Mouse (Mus musculus): ENCODE measurements around the gene Cdc27. TPM values are rescaled to one million over a fixed set of nuclear protein-coding genes. Genes with fewer than 3 reads are reported as not detected.
A peak's percentile ranks its signal among the peaks of the same experiment; 100 is the strongest.

Cdc27 gene
- 11.0 and 14.0 TPM in 2 replicates for polyA plus RNA-seq (2015; fragmentation: Nextera tagmentation; extraction: Ambion mirVana)

- under 1% methylated on average over 35 of the region's 35 CpGs for WGBS
- peak; percentile 97 for ATAC-seq
- Histone ChIP-seq H3K27ac (ENCODE audit: low read depth, low read length) (peak within 1 kb of the TSS; percentile 90), H3K9me3 (ENCODE audit: control insufficient read depth) (no peaks in the 10 kb centered on the region), H3K9ac (ENCODE audit: low read depth, low read length) (peak within 1 kb of the TSS; percentile 96), H3K4me1 (replicated peaks; ENCODE audit: control insufficient read depth, insufficient read depth, low read length) (0 out of 2 replicates have a peak, but pooled peaks cover 5% of the 10 kb centered on the region), H3K36me3 (ENCODE audit: control insufficient read depth, insufficient read depth) (no peaks in the 10 kb centered on the region), H3K27me3 (replicated peaks; ENCODE audit: control insufficient read depth, insufficient read depth, low read length) (no peaks in the 10 kb centered on the region), H3K4me2 (replicated peaks; ENCODE audit: low read depth) (peak within 1 kb of the TSS; percentile 80), H3K4me3 (ENCODE audit: low read depth, low read length) (peak within 1 kb of the TSS; percentile 76)
- no peak for TF ChIP-seq CTCF (IDR thresholded peaks at IDR 0.05; ENCODE audit: low read depth)
These were observed at the start of gene Cdc27, which contains the start of gene Myl4 for GRCm38 (mm10) chr11:104550406-104550974. TSS of gene Cdc27 (minus strand) at chr11:104550620. TSS of gene Myl4 (plus strand) at chr11:104550663.

- H3K4me1 ChIP-seq (replicated peaks; ENCODE audit: control insufficient read depth, insufficient read depth, low read length), result no peaks in the 10 kb centered on the region
- no peak overlapping the region for H3K27ac ChIP-seq (ENCODE audit: low read depth, low read length)
- no peak overlapping the region for H3K4me2 ChIP-seq (replicated peaks; ENCODE audit: low read depth)
- 75% methylated on average over 13 of the region's 13 CpGs for WGBS
- no peaks in the 10 kb centered on the region for H3K9me3 ChIP-seq (ENCODE audit: control insufficient read depth)
- H3K27me3 ChIP-seq (replicated peaks; ENCODE audit: control insufficient read depth, insufficient read depth, low read length), result no peaks in the 10 kb centered on the region
- no peak for ATAC-seq
- no peak for TF ChIP-seq CTCF (IDR thresholded peaks at IDR 0.05; ENCODE audit: low read depth)
- H3K9ac ChIP-seq (ENCODE audit: low read depth, low read length), result no peak overlapping the region
- no peaks in the 10 kb centered on the region for H3K36me3 ChIP-seq (ENCODE audit: control insufficient read depth, insufficient read depth)
- no peak overlapping the region for H3K4me3 ChIP-seq (ENCODE audit: low read depth, low read length)
These were observed 49.0 kb upstream of the Cdc27 start for GRCm38 (mm10) chr11:104599265-104599945.

- H3K9ac ChIP-seq (ENCODE audit: low read depth, low read length), result no peak overlapping the region
- no peak for ATAC-seq
- H3K27me3 ChIP-seq (replicated peaks; ENCODE audit: control insufficient read depth, insufficient read depth, low read length), result no peaks in the 10 kb centered on the region
- no peaks in the 10 kb centered on the region for H3K9me3 ChIP-seq (ENCODE audit: control insufficient read depth)
- H3K4me1 ChIP-seq (replicated peaks; ENCODE audit: control insufficient read depth, insufficient read depth, low read length), result no peaks in the 10 kb centered on the region
- no peak overlapping the region for H3K4me2 ChIP-seq (replicated peaks; ENCODE audit: low read depth)
- no peaks in the 10 kb centered on the region for H3K36me3 ChIP-seq (ENCODE audit: control insufficient read depth, insufficient read depth)
- H3K27ac ChIP-seq (ENCODE audit: low read depth, low read length), result no peak overlapping the region
- 75% methylated on average over 10 of the region's 10 CpGs for WGBS
- no peak overlapping the region for H3K4me3 ChIP-seq (ENCODE audit: low read depth, low read length)
- no peak for TF ChIP-seq CTCF (IDR thresholded peaks at IDR 0.05; ENCODE audit: low read depth)
These were observed 45.9 kb upstream of the Cdc27 start for GRCm38 (mm10) chr11:104596365-104596764.

GRCm38 (mm10) chr11:104592066-104592835 lies 41.8 kb upstream of the Cdc27 start:
- ATAC-seq, result no peak
- WGBS, result 44% methylated on average over 13 of the region's 13 CpGs
- H3K27ac ChIP-seq (ENCODE audit: low read depth, low read length), result no peak overlapping the region
- TF ChIP-seq CTCF (IDR thresholded peaks at IDR 0.05; ENCODE audit: low read depth), result no peak
- no peaks in the 10 kb centered on the region for H3K36me3 ChIP-seq (ENCODE audit: control insufficient read depth, insufficient read depth)
- H3K9ac ChIP-seq (ENCODE audit: low read depth, low read length), result no peak overlapping the region
- H3K27me3 ChIP-seq (replicated peaks; ENCODE audit: control insufficient read depth, insufficient read depth, low read length), result no peaks in the 10 kb centered on the region
- no peak overlapping the region for H3K4me2 ChIP-seq (replicated peaks; ENCODE audit: low read depth)
- no peaks in the 10 kb centered on the region for H3K4me1 ChIP-seq (replicated peaks; ENCODE audit: control insufficient read depth, insufficient read depth, low read length)
- H3K9me3 ChIP-seq (ENCODE audit: control insufficient read depth), result no peaks in the 10 kb centered on the region
- no peak overlapping the region for H3K4me3 ChIP-seq (ENCODE audit: low read depth, low read length)

GRCm38 (mm10) chr11:104590148-104590547 lies 39.7 kb upstream of the Cdc27 start:
- Histone ChIP-seq H3K4me2 (replicated peaks; ENCODE audit: low read depth) (no peak overlapping the region), H3K27ac (ENCODE audit: low read depth, low read length) (no peak overlapping the region), H3K9me3 (ENCODE audit: control insufficient read depth) (no peaks in the 10 kb centered on the region), H3K4me3 (ENCODE audit: low read depth, low read length) (no peak overlapping the region), H3K9ac (ENCODE audit: low read depth, low read length) (no peak overlapping the region), H3K36me3 (ENCODE audit: control insufficient read depth, insufficient read depth) (no peaks in the 10 kb centered on the region), H3K27me3 (replicated peaks; ENCODE audit: control insufficient read depth, insufficient read depth, low read length) (no peaks in the 10 kb centered on the region), H3K4me1 (replicated peaks; ENCODE audit: control insufficient read depth, insufficient read depth, low read length) (no peaks in the 10 kb centered on the region)
- TF ChIP-seq CTCF (IDR thresholded peaks at IDR 0.05; ENCODE audit: low read depth), result peak; percentile 99
- ATAC-seq, result peak; percentile 65; the same call in 1 of the 2 replicates
- under 1% methylated on average over 8 of the region's 8 CpGs for WGBS

GRCm38 (mm10) chr11:104589570-104589969 lies 39.1 kb upstream of the Cdc27 start:
- H3K36me3 ChIP-seq (ENCODE audit: control insufficient read depth, insufficient read depth), result no peaks in the 10 kb centered on the region
- WGBS, result 65% methylated on average over 1 of the region's 1 CpGs
- H3K4me3 ChIP-seq (ENCODE audit: low read depth, low read length), result no peak overlapping the region
- H3K4me2 ChIP-seq (replicated peaks; ENCODE audit: low read depth), result no peak overlapping the region
- no peak overlapping the region for H3K27ac ChIP-seq (ENCODE audit: low read depth, low read length)
- H3K9ac ChIP-seq (ENCODE audit: low read depth, low read length), result no peak overlapping the region
- no peaks in the 10 kb centered on the region for H3K9me3 ChIP-seq (ENCODE audit: control insufficient read depth)
- H3K27me3 ChIP-seq (replicated peaks; ENCODE audit: control insufficient read depth, insufficient read depth, low read length), result no peaks in the 10 kb centered on the region
- no peaks in the 10 kb centered on the region for H3K4me1 ChIP-seq (replicated peaks; ENCODE audit: control insufficient read depth, insufficient read depth, low read length)
- no peak for ATAC-seq
- no peak for TF ChIP-seq CTCF (IDR thresholded peaks at IDR 0.05; ENCODE audit: low read depth)

Measured in intestine, postnatal 0 days (tissue).